Mouse (Mus musculus): ENCODE results near the gene Akap6. TPM values are rescaled to one million over a fixed set of nuclear protein-coding genes. Genes with fewer than 3 reads are reported as not detected.

Akap6 gene
- polyA plus RNA-seq, 1 experiment = 0.78 TPM

DNA sequence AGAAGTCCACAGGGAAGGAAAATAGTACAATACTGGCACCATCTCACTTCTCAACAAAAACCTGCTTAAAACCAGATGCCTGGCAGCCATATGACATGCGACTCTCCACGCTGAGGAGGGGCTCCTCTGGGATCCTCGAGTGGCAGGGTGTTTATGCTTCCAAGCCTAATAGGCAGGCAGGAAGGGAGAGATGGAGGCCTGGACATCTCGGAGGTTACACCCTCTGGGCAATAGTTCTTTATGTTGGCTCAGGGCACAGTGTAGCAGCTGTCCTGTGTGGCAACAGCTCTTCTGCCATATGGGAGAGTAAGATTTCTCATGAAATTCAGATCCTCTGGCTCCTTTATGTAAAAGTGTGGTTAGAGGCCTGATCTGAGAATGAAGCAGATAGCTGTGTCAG is 24.2 kb upstream of the Akap6 start:
- 86% methylated on average over 4 of the region's 4 CpGs for WGBS

DNA sequence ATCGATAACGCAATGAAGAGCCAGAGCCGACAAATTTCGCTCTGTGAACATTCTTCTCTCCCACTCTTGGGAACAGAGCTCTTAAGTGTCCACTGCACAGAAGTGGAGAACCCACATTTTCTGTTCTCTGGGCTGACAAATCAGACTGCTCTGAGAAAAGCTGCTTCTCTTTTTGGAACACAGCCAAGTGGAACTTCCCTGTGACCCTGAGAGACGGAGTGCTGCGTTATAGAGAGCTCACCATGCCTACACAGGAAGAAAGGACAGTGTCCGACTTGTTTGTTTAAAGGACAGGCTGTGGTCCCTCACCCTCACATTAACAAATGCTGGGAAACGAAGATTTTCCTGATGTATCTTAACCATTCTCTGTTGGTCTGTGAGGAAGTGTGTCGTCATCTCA is 11.8 kb upstream of the Akap6 start:
- H3K4me1 ChIP-seq (replicated peaks; ENCODE audit: control insufficient read depth, insufficient read depth, low read length) = no peaks in the 10 kb centered on the region
- 65% methylated on average over 9 of the region's 9 CpGs for WGBS
- no peak for TF ChIP-seq POLR2A (IDR thresholded peaks at IDR 0.05; ENCODE audit: control insufficient read depth, extremely low read depth, insufficient read depth, low read length, poor library complexity)
- TF ChIP-seq CTCF (IDR thresholded peaks at IDR 0.05; ENCODE audit: borderline replicate concordance, control insufficient read depth, extremely low read depth, insufficient read depth, low read length, poor library complexity) = no peak
- no peak overlapping the region for H3K4me3 ChIP-seq (ENCODE audit: control insufficient read depth, insufficient read depth, low read length)
- H3K27me3 ChIP-seq (ENCODE audit: control insufficient read depth, insufficient read depth, low read length) = no peaks in the 10 kb centered on the region
- DNase-seq = no peak
- no peak overlapping the region for H3K27ac ChIP-seq (ENCODE audit: control insufficient read depth, insufficient read depth, low read length)
- no peaks in the 10 kb centered on the region for H3K36me3 ChIP-seq (ENCODE audit: control insufficient read depth, insufficient read depth, low read length)

More for the DNA sequence above, 24.2 kb upstream of the Akap6 start:
- no peaks in the 10 kb centered on the region for H3K36me3 ChIP-seq (ENCODE audit: control insufficient read depth, insufficient read depth, low read length)
- no peaks in the 10 kb centered on the region for H3K27me3 ChIP-seq (ENCODE audit: control insufficient read depth, insufficient read depth, low read length)
- TF ChIP-seq POLR2A (IDR thresholded peaks at IDR 0.05; ENCODE audit: control insufficient read depth, extremely low read depth, insufficient read depth, low read length, poor library complexity) (no peak), CTCF (IDR thresholded peaks at IDR 0.05; ENCODE audit: borderline replicate concordance, control insufficient read depth, extremely low read depth, insufficient read depth, low read length, poor library complexity) (no peak)
- no peak overlapping the region for H3K4me3 ChIP-seq (ENCODE audit: control insufficient read depth, insufficient read depth, low read length)
- DNase-seq = no peak
- H3K27ac ChIP-seq (ENCODE audit: control insufficient read depth, insufficient read depth, low read length) = no peak overlapping the region
- no peaks in the 10 kb centered on the region for H3K4me1 ChIP-seq (replicated peaks; ENCODE audit: control insufficient read depth, insufficient read depth, low read length)

DNA sequence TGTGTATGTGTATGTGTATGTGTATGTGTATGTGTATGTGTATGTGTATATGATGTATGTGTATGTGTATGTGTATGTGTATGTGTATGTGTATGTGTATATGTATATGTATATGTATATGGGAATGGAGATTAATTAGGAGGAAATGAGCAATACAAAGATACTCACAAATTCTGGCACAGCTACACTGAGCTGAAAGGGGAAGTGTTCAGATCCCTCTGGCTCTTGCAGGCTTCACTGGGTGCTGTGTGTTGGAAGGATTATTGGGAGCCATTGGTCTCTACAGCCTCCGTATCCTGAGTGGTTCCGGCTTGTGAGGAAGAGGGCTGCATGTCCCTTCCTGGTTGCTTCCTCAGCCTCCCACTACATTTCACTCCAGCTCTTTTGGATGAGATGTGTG is 10.5 kb upstream of the Akap6 start:
- Histone ChIP-seq H3K27ac (ENCODE audit: control insufficient read depth, insufficient read depth, low read length) (no peak overlapping the region), H3K36me3 (ENCODE audit: control insufficient read depth, insufficient read depth, low read length) (no peaks in the 10 kb centered on the region), H3K4me3 (ENCODE audit: control insufficient read depth, insufficient read depth, low read length) (no peak overlapping the region), H3K27me3 (ENCODE audit: control insufficient read depth, insufficient read depth, low read length) (no peaks in the 10 kb centered on the region), H3K4me1 (replicated peaks; ENCODE audit: control insufficient read depth, insufficient read depth, low read length) (no peaks in the 10 kb centered on the region)
- no peak for TF ChIP-seq POLR2A (IDR thresholded peaks at IDR 0.05; ENCODE audit: control insufficient read depth, extremely low read depth, insufficient read depth, low read length, poor library complexity)
- TF ChIP-seq CTCF (IDR thresholded peaks at IDR 0.05; ENCODE audit: borderline replicate concordance, control insufficient read depth, extremely low read depth, insufficient read depth, low read length, poor library complexity) = no peak
- 97% methylated on average over 2 of the region's 2 CpGs for WGBS
- DNase-seq = no peak

DNA sequence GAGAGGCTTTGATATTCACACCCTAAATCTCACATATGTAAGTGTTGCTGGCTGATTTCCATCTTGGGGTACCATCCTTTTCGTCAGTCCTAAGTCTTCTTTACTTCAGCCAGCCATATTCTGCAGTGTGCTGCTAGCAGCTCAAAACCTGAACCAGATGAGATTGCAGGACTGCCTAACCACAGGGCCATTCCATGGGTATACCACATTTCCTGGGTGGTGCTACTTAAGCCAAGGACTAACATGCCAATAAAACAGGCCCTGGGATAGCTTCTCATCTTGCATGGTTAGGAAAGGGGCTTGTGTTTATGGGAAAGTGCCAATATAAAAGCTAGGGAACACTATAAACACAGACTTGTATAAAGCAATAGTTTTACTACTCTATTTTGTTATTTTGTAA is 7.6 kb upstream of the Akap6 start:
- WGBS = 78% methylated on average over 1 of the region's 1 CpGs

DNA sequence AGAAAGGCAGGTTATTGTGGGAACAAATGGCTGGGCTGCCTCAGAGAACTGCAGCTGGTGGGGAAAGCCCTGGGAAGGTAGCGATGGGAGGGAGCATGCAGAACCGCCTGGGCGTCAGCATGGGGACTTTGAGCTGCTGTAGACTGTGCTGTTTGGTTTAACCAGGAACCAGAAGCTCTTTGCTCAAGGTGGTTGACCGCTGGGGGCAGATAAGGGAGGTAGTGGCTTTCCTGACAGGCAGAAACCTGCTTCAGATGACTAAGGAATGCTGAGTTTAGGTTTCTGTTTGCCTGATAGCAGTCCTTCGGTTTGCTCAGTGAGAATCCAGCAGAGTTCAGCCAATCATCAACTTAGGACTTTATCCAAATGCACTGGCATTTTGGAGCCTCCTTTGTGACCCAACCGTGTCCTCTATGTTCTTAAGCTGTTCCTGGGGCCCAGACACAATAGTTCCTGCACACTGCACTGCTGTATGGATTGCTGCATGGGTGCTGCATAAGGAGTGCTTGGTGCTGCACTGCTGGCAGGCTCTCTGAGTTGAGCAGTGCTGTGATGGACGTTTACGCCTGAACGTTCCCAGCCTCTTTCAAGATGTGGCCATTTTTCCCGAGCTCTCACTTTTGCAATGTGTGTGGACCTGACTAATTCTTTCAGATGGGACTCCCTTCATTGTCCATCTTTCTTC is 6.8 kb upstream of the Akap6 start:
- 25% methylated on average over 10 of the region's 10 CpGs for WGBS

More for the DNA sequence above, 7.6 kb upstream of the Akap6 start:
- Histone ChIP-seq H3K36me3 (ENCODE audit: control insufficient read depth, insufficient read depth, low read length) (no peaks in the 10 kb centered on the region), H3K4me1 (replicated peaks; ENCODE audit: control insufficient read depth, insufficient read depth, low read length) (no peaks in the 10 kb centered on the region), H3K27me3 (ENCODE audit: control insufficient read depth, insufficient read depth, low read length) (no peaks in the 10 kb centered on the region), H3K27ac (ENCODE audit: control insufficient read depth, insufficient read depth, low read length) (no peak overlapping the region), H3K4me3 (ENCODE audit: control insufficient read depth, insufficient read depth, low read length) (no peak overlapping the region)
- DNase-seq = no peak
- no peak for TF ChIP-seq CTCF (IDR thresholded peaks at IDR 0.05; ENCODE audit: borderline replicate concordance, control insufficient read depth, extremely low read depth, insufficient read depth, low read length, poor library complexity)
- TF ChIP-seq POLR2A (IDR thresholded peaks at IDR 0.05; ENCODE audit: control insufficient read depth, extremely low read depth, insufficient read depth, low read length, poor library complexity) = no peak

DNA sequence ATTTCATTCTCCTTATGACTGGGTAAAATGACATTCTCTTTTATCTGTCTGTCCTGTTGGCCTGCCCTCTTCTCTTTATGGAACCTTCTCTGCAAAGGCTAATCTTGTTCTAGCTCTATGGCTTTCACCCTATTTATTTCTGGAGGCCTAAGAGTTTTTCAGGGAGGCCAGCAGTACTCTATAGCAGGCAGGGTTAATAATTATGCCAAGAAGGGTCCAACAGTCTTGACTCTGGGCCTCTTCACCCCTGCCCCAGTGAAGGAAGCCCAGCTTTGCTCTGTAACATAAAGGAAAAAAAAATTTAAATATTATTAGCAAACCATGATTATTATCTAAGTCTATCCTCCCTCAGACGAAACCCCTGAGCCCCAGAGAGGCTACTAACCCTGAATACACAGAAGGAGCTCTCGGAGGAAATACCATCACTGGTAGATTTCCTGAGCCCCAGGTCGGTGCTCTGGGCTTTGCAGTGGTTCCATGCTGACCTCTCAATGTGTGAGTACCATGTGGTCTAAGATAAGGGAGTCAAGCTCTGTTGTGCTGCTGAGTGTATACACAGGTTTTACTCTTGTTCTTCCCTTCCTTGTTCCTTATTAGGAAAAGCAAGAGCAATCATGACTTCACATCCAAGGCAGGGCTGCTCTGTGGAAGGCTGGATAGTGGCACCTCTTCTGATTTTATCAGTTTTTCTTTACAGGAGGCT is 1.6 kb upstream of the Akap6 start:
- DNase-seq = no peak
- no peak overlapping the region for H3K4me3 ChIP-seq (ENCODE audit: control insufficient read depth, insufficient read depth, low read length)
- peaks cover 10% of the 10 kb centered on the region for H3K4me1 ChIP-seq (replicated peaks; ENCODE audit: control insufficient read depth, insufficient read depth, low read length)
- no peaks in the 10 kb centered on the region for H3K27me3 ChIP-seq (ENCODE audit: control insufficient read depth, insufficient read depth, low read length)
- H3K27ac ChIP-seq (ENCODE audit: control insufficient read depth, insufficient read depth, low read length) = no peak overlapping the region
- 72% methylated on average over 3 of the region's 3 CpGs for WGBS
- H3K36me3 ChIP-seq (ENCODE audit: control insufficient read depth, insufficient read depth, low read length) = no peaks in the 10 kb centered on the region
- TF ChIP-seq POLR2A (IDR thresholded peaks at IDR 0.05; ENCODE audit: control insufficient read depth, extremely low read depth, insufficient read depth, low read length, poor library complexity) = no peak
- TF ChIP-seq CTCF (IDR thresholded peaks at IDR 0.05; ENCODE audit: borderline replicate concordance, control insufficient read depth, extremely low read depth, insufficient read depth, low read length, poor library complexity) = no peak

More for the DNA sequence above, 6.8 kb upstream of the Akap6 start:
- no peaks in the 10 kb centered on the region for H3K4me1 ChIP-seq (replicated peaks; ENCODE audit: control insufficient read depth, insufficient read depth, low read length)
- DNase-seq = no peak
- no peak overlapping the region for H3K4me3 ChIP-seq (ENCODE audit: control insufficient read depth, insufficient read depth, low read length)
- no peaks in the 10 kb centered on the region for H3K36me3 ChIP-seq (ENCODE audit: control insufficient read depth, insufficient read depth, low read length)
- TF ChIP-seq CTCF (IDR thresholded peaks at IDR 0.05; ENCODE audit: borderline replicate concordance, control insufficient read depth, extremely low read depth, insufficient read depth, low read length, poor library complexity) (no peak), POLR2A (IDR thresholded peaks at IDR 0.05; ENCODE audit: control insufficient read depth, extremely low read depth, insufficient read depth, low read length, poor library complexity) (no peak)
- H3K27me3 ChIP-seq (ENCODE audit: control insufficient read depth, insufficient read depth, low read length) = no peaks in the 10 kb centered on the region
- H3K27ac ChIP-seq (ENCODE audit: control insufficient read depth, insufficient read depth, low read length) = no peak overlapping the region

Measured in thymus, adult 2 months (tissue).